Mouse (Mus musculus) embryonic facial prominence, embryonic 13.5 days (tissue): ENCODE results near the gene Cd80. TPM values are rescaled to one million over a fixed set of nuclear protein-coding genes. Genes with fewer than 3 reads are reported as not detected.
A peak's percentile ranks its signal among the peaks of the same experiment; 100 is the strongest.
"Not testable (repeated sequence)": the region's sequence is repeated elsewhere in the genome, so short reads cannot be mapped to it uniquely, and the experiment has no call there.

Experiments used
- ATAC-seq: fragments of 200-750 bp; cut with Nextera tagmentation; 2 replicates; pipeline ENCODE4 v1.8.0; 2017; ENCODE audit warnings: low read depth; ENCODE audit not compliant: insufficient number of reproducible peaks, insufficient read depth, low FRiP score, low TSS enrichment
- H3K27ac ChIP-seq: fragments of 300-500 bp; sonication (generic); 2 replicates; pipeline ENCODE4 v1.5.1; 2015; ENCODE audit warnings: moderate library complexity, mild to moderate bottlenecking, inconsistent platforms
- H3K27me3 ChIP-seq: fragments of 300-500 bp; sonication (generic); 2 replicates; pipeline ENCODE4 v1.6.1; 2015; ENCODE audit warnings: mild to moderate bottlenecking, inconsistent platforms
- H3K36me3 ChIP-seq: fragments of 300-500 bp; sonication (generic); 2 replicates; pipeline ENCODE4 v1.6.1; 2015; ENCODE audit warnings: mild to moderate bottlenecking, inconsistent platforms
- H3K4me1 ChIP-seq: fragments of 300-500 bp; sonication (generic); 2 replicates; pipeline ENCODE4 v1.6.1; 2015; ENCODE audit warnings: inconsistent platforms
- H3K4me2 ChIP-seq: fragments of 300-500 bp; sonication (generic); 2 replicates; pipeline ENCODE4 v1.6.1; 2015; ENCODE audit warnings: moderate library complexity, mild to moderate bottlenecking, inconsistent platforms
- H3K4me3 ChIP-seq: fragments of 300-500 bp; sonication (generic); 2 replicates; pipeline ENCODE4 v1.5.1; 2015; ENCODE audit warnings: mild to moderate bottlenecking, inconsistent platforms
- H3K9ac ChIP-seq: fragments of 300-500 bp; sonication (generic); 2 replicates; pipeline ENCODE4 v1.6.1; 2015; ENCODE audit warnings: mild to moderate bottlenecking, inconsistent platforms
- H3K9me3 ChIP-seq: fragments of 300-500 bp; sonication (generic); 2 replicates; pipeline ENCODE4 v1.6.1; 2016; ENCODE audit warnings: inconsistent platforms
- WGBS: fragments of 180-500 bp; shearing (Covaris S2); methylation state at CpG from one replicate; pipeline ENCODE4 v1.1.7; 2015; ENCODE audit warnings: mixed read lengths; 5-methylcytosine and 5-hydroxymethylcytosine counted together
- polyA plus RNA-seq: library from polyadenylated mRNA; unstranded; fragments of >200 nt; fragmentation: Nextera tagmentation; extraction: Ambion mirVana; gene quantifications from 2 replicates; pipeline ENCODE4 v1.2.1, GENCODE M21; 2015

The Cd80 gene
- polyA plus RNA-seq, 1 experiment from 2014 or later = 0.44 TPM

DNA sequence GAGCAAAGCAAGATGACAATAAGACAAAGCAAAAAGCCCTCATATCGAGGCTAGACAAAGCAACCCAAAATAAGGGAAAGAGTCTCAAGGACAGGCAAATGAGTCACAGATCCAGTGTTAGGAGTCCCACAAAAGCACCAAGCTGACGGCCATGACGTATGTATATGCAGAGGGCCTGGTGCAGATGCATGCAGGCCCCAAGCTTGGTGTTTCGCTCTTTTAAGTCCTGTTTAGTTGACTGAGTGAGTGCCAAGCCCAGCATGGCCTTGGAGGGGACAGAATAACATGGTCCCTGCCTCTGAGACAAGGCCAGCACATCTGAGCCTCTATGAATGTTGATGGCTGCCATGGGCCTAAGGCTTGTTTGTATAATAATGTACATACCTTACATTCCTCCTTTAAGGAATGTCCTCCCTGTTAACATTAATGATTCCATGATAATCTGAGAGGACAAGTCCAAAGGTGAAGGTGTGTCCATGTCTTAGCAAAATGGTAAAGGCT lies 21.0 kb upstream of the Cd80 start:
- no peaks in the 10 kb centered on the region for H3K36me3 ChIP-seq
- H3K4me3 ChIP-seq = no peak overlapping the region
- H3K27ac ChIP-seq = no peak overlapping the region
- no peaks in the 10 kb centered on the region for H3K9me3 ChIP-seq
- 85% methylated on average over 4 of the region's 4 CpGs for WGBS
- no peaks in the 10 kb centered on the region for H3K4me1 ChIP-seq
- H3K9ac ChIP-seq = no peak overlapping the region
- no peaks in the 10 kb centered on the region for H3K27me3 ChIP-seq
- no peak for ATAC-seq
- H3K4me2 ChIP-seq = no peak overlapping the region

DNA sequence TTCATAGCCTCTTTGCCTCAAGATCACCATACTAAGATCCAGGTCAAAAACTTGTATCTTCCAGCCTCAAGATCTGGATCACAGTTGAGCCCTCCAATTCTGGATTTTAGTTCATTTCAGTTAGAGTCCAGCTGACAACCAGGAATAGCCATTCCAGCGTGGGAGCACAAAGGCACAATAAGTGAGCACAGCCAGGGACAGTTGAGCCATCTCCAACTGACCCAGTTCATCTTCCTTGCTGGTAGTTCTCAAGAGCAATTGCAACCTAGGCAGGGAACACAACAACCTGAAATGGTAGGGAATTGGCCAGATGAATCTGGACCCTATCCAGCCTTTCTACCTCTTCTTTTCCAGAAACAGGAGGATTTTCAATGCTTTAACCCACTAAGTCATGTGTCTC lies 16.2 kb upstream of the Cd80 start:
- Histone ChIP-seq H3K9me3 (no peaks in the 10 kb centered on the region), H3K9ac (no peak overlapping the region), H3K27ac (no peak overlapping the region; the same call in 1 of the 2 replicates), H3K27me3 (no peaks in the 10 kb centered on the region), H3K4me2 (no peak overlapping the region), H3K4me3 (no peak overlapping the region), H3K36me3 (peaks cover 14% of the 10 kb centered on the region), H3K4me1 (no peaks in the 10 kb centered on the region)
- 84% methylated on average over 1 of the region's 1 CpGs for WGBS
- ATAC-seq = no peak

DNA sequence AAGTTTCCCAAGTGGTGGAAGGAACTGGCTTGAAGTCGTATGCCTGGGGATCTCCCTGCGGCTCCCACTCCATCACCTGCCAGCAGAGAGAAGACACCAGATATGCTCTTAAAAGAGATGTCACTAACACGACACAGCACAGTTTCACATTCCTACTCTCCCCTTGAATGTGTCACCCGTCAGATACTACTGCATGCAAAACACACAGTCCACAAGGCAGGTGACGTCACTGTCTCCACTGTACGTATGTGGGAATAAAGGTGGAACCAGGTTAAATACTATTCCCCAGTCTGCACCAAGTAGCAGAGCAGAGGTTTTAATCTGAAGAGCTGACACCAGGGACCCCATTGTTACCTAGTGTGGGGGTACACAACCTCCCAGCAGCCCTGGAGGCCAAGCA lies 15.0 kb upstream of the Cd80 start:
- no peak overlapping the region for H3K9ac ChIP-seq
- H3K36me3 ChIP-seq = peaks cover 26% of the 10 kb centered on the region
- H3K4me2 ChIP-seq = no peak overlapping the region
- no peaks in the 10 kb centered on the region for H3K9me3 ChIP-seq
- no peaks in the 10 kb centered on the region for H3K4me1 ChIP-seq
- 78% methylated on average over 6 of the region's 6 CpGs for WGBS
- H3K27ac ChIP-seq = no peak overlapping the region
- H3K27me3 ChIP-seq = no peaks in the 10 kb centered on the region
- no peak for ATAC-seq
- no peak overlapping the region for H3K4me3 ChIP-seq

DNA sequence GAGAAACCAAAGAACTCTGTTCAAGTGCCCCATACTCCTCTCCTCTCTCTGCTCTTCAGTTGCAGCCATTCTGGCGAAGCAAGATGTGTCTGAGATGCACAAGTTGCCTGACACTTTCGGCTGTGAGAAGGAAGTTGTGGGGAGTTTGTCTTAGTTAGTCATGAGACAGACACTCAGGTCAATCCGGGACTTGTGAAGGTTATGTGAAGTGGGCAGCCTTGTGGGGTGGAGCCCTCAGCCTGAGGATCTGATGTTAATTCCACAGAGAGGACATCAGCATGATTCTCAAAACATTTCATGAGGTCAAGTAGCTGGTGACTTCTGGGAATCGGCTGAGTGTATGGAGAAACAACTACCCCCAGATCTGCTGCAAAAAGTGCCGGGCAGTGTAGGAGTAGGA lies 13.8 kb upstream of the Cd80 start:
- no peaks in the 10 kb centered on the region for H3K9me3 ChIP-seq
- no peak for ATAC-seq
- no peak overlapping the region for H3K4me2 ChIP-seq
- no peak overlapping the region for H3K4me3 ChIP-seq
- H3K4me1 ChIP-seq = no peaks in the 10 kb centered on the region
- 89% methylated on average over 5 of the region's 5 CpGs for WGBS
- H3K36me3 ChIP-seq = peaks cover 38% of the 10 kb centered on the region
- no peak overlapping the region for H3K9ac ChIP-seq
- H3K27ac ChIP-seq = no peak overlapping the region
- no peaks in the 10 kb centered on the region for H3K27me3 ChIP-seq

DNA sequence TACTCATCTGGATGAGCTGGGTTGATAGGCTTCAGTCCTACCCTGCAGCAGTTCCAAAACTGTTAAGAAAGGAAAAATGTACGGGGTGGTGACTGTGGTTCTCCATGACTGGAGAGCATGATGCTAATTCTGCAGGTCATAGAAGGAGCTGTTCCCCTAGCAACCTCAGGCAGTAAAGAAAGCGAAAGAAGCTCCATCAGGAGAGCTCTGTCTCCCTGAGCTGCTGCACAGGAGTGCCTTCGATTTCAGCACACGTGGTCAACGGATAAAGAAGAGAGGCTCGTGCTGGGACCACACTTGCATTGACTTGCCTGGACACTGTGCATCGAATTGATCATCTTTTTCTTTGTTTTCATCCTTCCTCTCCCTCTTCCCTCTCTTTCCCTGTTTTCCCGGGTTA lies 13.1 kb upstream of the Cd80 start:
- 86% methylated on average over 8 of the region's 8 CpGs for WGBS
- H3K27ac ChIP-seq = no peak overlapping the region; the same call in 1 of the 2 replicates
- no peaks in the 10 kb centered on the region for H3K9me3 ChIP-seq
- H3K9ac ChIP-seq = no peak overlapping the region
- no peak overlapping the region for H3K4me3 ChIP-seq
- no peak overlapping the region for H3K4me2 ChIP-seq
- peaks cover under 1% of the 10 kb centered on the region; the same call in 1 of the 2 replicates for H3K4me1 ChIP-seq
- H3K27me3 ChIP-seq = no peaks in the 10 kb centered on the region
- ATAC-seq = no peak
- peaks cover 44% of the 10 kb centered on the region for H3K36me3 ChIP-seq

DNA sequence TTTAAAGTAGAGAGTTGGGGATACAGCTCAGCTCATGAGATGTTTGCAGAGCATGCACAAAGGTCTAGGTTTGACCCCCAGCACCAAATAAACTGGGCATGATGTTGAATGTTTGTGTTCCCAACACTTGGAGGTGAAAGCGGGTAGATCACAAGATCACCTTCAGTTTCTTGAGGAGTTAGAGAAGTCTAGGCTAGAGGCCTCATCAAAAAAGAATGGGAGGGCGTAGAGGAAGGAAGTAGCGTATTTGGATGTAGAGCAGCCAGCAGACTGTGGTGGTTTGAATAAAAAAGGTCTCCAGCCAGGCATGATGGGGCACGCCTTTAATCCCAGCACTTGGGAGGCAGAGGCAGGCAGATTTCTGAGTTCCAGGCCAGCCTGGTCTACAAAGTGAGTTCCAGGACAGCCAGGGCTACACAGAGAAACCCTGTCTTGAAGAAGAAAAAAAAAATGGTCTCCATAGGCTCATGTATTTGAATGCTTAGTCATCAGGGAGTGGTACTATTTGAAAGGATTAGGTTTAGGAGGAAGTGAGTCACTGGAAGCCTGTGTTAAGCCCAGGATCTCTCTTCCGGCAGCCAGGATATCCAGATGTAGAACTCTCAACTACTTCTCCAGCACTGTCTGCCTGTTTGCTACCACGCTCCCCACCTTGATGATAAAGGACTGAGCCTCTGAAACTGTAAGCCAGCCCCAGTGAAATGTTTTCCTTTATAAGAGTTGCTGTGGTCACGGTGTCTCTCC lies 11.5 kb upstream of the Cd80 start:
- peaks cover 17% of the 10 kb centered on the region for H3K4me1 ChIP-seq
- ATAC-seq = no peak
- no peak overlapping the region for H3K4me2 ChIP-seq
- H3K27ac ChIP-seq = no peak overlapping the region
- WGBS = 94% methylated on average over 7 of the region's 7 CpGs
- no peaks in the 10 kb centered on the region for H3K27me3 ChIP-seq
- H3K36me3 ChIP-seq = peaks cover 55% of the 10 kb centered on the region
- H3K9me3 ChIP-seq = no peaks in the 10 kb centered on the region
- no peak overlapping the region for H3K9ac ChIP-seq
- H3K4me3 ChIP-seq = no peak overlapping the region

DNA sequence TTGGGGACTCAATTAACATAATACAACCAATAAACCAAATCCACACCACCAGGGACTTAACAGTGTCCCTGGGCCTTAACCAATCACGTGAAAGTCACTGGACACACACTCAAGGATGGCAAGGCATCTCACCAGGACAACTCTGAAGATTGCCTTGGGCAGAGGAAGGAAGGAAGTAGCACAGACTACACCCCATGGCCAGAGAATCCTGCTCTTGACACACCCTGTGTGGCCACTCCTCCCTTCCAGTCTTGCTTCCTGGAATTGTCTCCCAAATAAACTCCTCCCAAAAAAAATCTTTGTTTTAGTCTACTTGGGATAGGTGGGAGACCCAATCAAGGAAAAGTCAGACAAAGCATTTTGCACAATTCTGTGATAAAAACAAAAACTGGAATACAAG lies 10.3 kb upstream of the Cd80 start:
- Histone ChIP-seq H3K9ac (no peak overlapping the region), H3K4me1 (peaks cover 23% of the 10 kb centered on the region), H3K27me3 (no peaks in the 10 kb centered on the region), H3K4me2 (no peak overlapping the region), H3K36me3 (peaks cover 63% of the 10 kb centered on the region), H3K9me3 (no peaks in the 10 kb centered on the region), H3K27ac (no peak overlapping the region), H3K4me3 (no peak overlapping the region)
- WGBS = 85% methylated on average over 1 of the region's 1 CpGs
- ATAC-seq = no peak

DNA sequence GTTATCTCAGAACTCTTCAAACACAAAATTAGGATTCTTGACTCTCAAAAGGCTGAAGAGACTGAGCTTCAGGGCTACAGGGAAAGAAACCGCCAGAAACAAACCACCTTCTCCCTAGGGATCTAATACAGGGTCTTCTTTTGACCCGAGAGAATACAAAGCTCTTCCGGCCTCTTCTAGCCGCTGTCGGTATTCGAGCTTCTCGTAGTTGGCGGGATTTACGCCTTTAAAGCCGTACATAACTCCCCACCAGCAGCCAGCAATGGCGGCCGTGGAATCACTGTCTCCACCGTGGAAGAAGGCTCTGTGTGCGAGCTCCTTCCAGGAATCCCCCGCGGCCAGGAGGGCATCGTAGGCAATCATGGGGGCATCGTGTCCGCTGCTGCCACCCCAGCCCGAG lies 9.8 kb upstream of the Cd80 start:
- H3K36me3 ChIP-seq = peaks cover 68% of the 10 kb centered on the region
- no peak overlapping the region for H3K27ac ChIP-seq
- WGBS = 97% methylated on average over 20 of the region's 20 CpGs
- H3K27me3 ChIP-seq = no peaks in the 10 kb centered on the region
- no peaks in the 10 kb centered on the region for H3K9me3 ChIP-seq
- peaks cover 28% of the 10 kb centered on the region for H3K4me1 ChIP-seq
- H3K4me2 ChIP-seq = no peak overlapping the region
- H3K9ac ChIP-seq = no peak overlapping the region
- no peak overlapping the region for H3K4me3 ChIP-seq
- no peak for ATAC-seq

DNA sequence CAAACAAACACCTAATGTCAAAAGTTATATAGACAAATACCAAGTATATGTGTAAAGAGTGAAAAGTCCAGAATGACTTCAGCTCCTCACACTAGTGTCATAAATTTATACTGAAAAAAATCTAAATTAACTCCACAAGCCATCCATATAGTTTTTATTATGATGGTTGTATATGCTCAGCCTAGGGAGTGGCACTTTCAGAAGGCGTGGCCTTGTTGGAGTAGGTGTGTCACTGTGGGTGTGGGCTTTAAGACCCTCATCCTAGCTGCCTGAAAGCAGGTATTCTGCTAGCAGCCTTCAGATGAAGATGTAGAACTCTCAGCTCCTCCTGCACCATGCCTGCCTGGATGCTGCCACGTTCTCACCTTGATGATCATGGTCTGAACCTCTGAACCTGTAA lies 9.2 kb upstream of the Cd80 start:
- not testable (repeated sequence) for H3K9ac ChIP-seq, H3K4me2 ChIP-seq, H3K27me3 ChIP-seq, H3K27ac ChIP-seq, ATAC-seq, H3K4me3 ChIP-seq, H3K9me3 ChIP-seq
- Histone ChIP-seq H3K36me3 (peaks cover 68% of the 10 kb centered on the region), H3K4me1 (peaks cover 30% of the 10 kb centered on the region)
- WGBS = 95% methylated on average over 2 of the region's 2 CpGs

DNA sequence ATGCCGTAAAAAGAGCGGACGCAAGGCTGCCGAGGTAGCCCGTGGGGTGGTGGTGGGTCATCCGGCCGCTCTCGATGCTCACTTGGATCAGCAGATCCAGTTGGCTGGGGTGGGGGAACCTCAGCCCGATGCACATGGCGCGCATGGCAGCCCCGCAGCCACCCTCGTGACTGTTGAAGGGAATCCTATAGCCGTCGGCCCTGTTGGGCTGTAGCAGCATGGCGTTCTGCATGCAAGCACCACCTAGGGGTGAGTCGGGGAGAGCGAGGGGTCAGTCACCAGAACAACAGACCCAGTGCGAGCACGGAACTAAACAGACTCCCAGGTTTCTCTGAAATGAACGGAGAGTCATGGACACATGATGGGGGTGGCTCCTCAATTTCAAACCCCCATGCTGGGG lies 8.0 kb upstream of the Cd80 start:
- peaks cover 39% of the 10 kb centered on the region for H3K4me1 ChIP-seq
- no peak overlapping the region for H3K4me3 ChIP-seq
- WGBS = 87% methylated on average over 21 of the region's 21 CpGs
- H3K27me3 ChIP-seq = no peaks in the 10 kb centered on the region
- peaks cover 68% of the 10 kb centered on the region for H3K36me3 ChIP-seq
- H3K9me3 ChIP-seq = no peaks in the 10 kb centered on the region
- H3K4me2 ChIP-seq = no peak overlapping the region
- no peak for ATAC-seq
- H3K27ac ChIP-seq = 0 out of 2 replicates have a peak overlapping the region, but pooled peaks have one; percentile 78
- H3K9ac ChIP-seq = no peak overlapping the region

DNA sequence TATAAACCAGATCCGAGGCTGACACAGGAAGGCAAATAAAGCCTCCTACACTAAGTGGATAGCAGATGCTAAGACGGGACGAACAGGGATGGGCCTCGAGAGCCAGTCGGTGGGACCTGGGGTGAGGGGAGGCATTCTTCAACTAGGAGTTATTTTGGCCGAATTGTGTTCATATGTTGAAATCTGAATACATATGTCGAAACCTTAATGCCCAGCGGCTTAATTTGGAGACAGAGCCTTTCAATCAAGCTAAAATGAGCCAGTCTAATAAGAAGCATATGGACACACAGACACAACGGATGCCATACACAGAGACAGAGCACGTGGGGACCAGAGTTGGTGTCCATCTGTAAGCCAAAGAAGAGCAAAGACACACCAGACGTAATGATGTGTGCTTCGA lies 6.9 kb upstream of the Cd80 start:
- no peaks in the 10 kb centered on the region for H3K27me3 ChIP-seq
- peak overlapping the region; percentile 35 for H3K4me2 ChIP-seq
- WGBS = 41% methylated on average over 12 of the region's 12 CpGs
- ATAC-seq = no peak
- peak overlapping the region; percentile 78 for H3K27ac ChIP-seq
- H3K4me1 ChIP-seq = peaks cover 39% of the 10 kb centered on the region
- H3K36me3 ChIP-seq = peaks cover 62% of the 10 kb centered on the region
- no peak overlapping the region for H3K9ac ChIP-seq
- H3K4me3 ChIP-seq = no peak overlapping the region
- no peaks in the 10 kb centered on the region for H3K9me3 ChIP-seq

DNA sequence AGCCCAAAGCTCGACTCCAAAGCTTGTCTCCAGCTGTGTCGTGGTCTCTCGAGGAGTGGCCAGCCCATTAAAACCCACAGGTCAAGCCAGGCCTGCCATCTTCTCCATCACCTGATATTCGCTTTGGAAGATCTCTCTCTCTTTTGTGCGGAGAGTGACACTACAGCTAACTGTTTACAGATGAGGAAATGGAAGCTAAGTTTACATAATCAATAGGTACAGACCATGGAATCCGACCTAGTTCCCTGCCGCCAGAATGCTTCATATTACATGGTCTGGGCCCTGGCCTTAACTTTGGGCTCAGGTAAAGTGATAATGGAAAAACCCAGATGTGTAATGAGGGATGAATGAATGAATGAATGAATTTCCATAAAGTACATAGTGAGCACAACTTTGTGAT lies 4.7 kb upstream of the Cd80 start:
- peaks cover 39% of the 10 kb centered on the region for H3K36me3 ChIP-seq
- WGBS = 75% methylated on average over 7 of the region's 7 CpGs
- H3K4me2 ChIP-seq = no peak overlapping the region
- H3K4me3 ChIP-seq = no peak overlapping the region
- no peak overlapping the region for H3K9ac ChIP-seq
- no peaks in the 10 kb centered on the region for H3K9me3 ChIP-seq
- no peaks in the 10 kb centered on the region for H3K27me3 ChIP-seq
- H3K27ac ChIP-seq = no peak overlapping the region
- H3K4me1 ChIP-seq = peaks cover 39% of the 10 kb centered on the region
- ATAC-seq = no peak
